ENCODE assay signal across 9 mouse cellular contexts in genomic region chr7:131800416-131801045, GRCm38 (mm10).
A peak's percentile ranks its signal among the peaks of the same experiment; 100 is the strongest.
DNase-seq lines count a peak whose midpoint lies in the region; ATAC-seq and TF ChIP-seq lines count a peak whose summit lies in the region.
"Had no signal": no experiment of that assay in that cellular context is flagged by ENCODE, and none has a peak within 500 bp of the region (broad histone marks: within the 10 kb centered on the region; RNA-seq: fewer than 3 reads in every experiment).

No protein-coding gene starts in this region.

- TF ChIP-seq POLR2A in testis, adult 2 months (IDR thresholded peaks at IDR 0.05; ENCODE audit: control insufficient read depth, low read depth, low read length): no peak

- no peaks in the 10 kb centered on the region for H3K9me3 ChIP-seq in limb, embryonic 12.5 days
- H3K9me3 ChIP-seq: embryonic facial prominence, embryonic 15.5 days had no signal

- no peaks in the 10 kb centered on the region for H3K4me1 ChIP-seq in testis, adult 2 months (ENCODE audit: control insufficient read depth, insufficient read depth, low read length)
- H3K4me1 ChIP-seq in limb, embryonic 12.5 days (replicated peaks): peaks cover 13% of the 10 kb centered on the region
- H3K4me1 ChIP-seq: embryonic facial prominence, embryonic 15.5 days had no signal

- ATAC-seq in limb, embryonic 12.5 days (ENCODE audit: insufficient number of reproducible peaks, insufficient read depth, low FRiP score, low TSS enrichment, low read depth): 0 out of 2 replicates have a peak, but pooled peaks have one; percentile 42
- no peak for ATAC-seq in erythroid progenitor cell, adult 5-6 weeks (replicated peaks; ENCODE audit: low FRiP score, poor library complexity, severe bottlenecking)

- no peaks in the 10 kb centered on the region for H3K27me3 ChIP-seq in testis, adult 2 months (ENCODE audit: control insufficient read depth, insufficient read depth, low read length)
- H3K27me3 ChIP-seq in limb, embryonic 12.5 days: peaks cover 24% of the 10 kb centered on the region

- no peak overlapping the region for H3K9ac ChIP-seq in limb, embryonic 12.5 days (replicated peaks)
- H3K9ac ChIP-seq: embryonic facial prominence, embryonic 15.5 days had no signal

- H3K4me2 ChIP-seq in limb, embryonic 12.5 days: no peak overlapping the region
- H3K4me2 ChIP-seq: embryonic facial prominence, embryonic 15.5 days had no signal

- peak; percentile 19 to 66 for DNase-seq in cerebellum, postnatal 14 days
- DNase-seq in cerebellum, adult 11-12 months: no peak
- DNase-seq in testis, postnatal 14 days (ENCODE audit: low spot score): no peak
- peak; percentile 67 for DNase-seq in thymus, postnatal 4 days
- DNase-seq in cerebellum, adult 8-10 months: no peak

- H3K36me3 ChIP-seq in testis, adult 2 months (ENCODE audit: control insufficient read depth, insufficient read depth, low read length): no peaks in the 10 kb centered on the region
- H3K36me3 ChIP-seq in limb, embryonic 12.5 days: no peaks in the 10 kb centered on the region
- H3K36me3 ChIP-seq: embryonic facial prominence, embryonic 15.5 days had no signal

- peak; percentile 57; the same call in 1 of the 2 replicates for TF ChIP-seq CTCF in testis, adult 2 months (IDR thresholded peaks at IDR 0.05; ENCODE audit: control insufficient read depth, insufficient read depth, insufficient replicate concordance, low read depth, low read length)

- WGBS in limb, embryonic 12.5 days: 12% methylated on average over 6 of the region's 6 CpGs

- no peak overlapping the region for H3K27ac ChIP-seq in testis, adult 2 months (ENCODE audit: control insufficient read depth, insufficient read depth, low read depth, low read length)
- no peak overlapping the region for H3K27ac ChIP-seq in limb, embryonic 12.5 days
- H3K27ac ChIP-seq: embryonic facial prominence, embryonic 15.5 days had no signal

- H3K4me3 ChIP-seq in testis, adult 2 months (ENCODE audit: control insufficient read depth, low read depth, low read length): no peak overlapping the region
- H3K4me3 ChIP-seq in limb, embryonic 12.5 days (replicated peaks): no peak overlapping the region
- H3K4me3 ChIP-seq: embryonic facial prominence, embryonic 15.5 days had no signal

Comparison
In these comparisons a context has a peak if more than half of its experiments do, and no peak if none do; other contexts are left out.
1. DNase-seq: peak in cerebellum, postnatal 14 days (2 of 2) and thymus, postnatal 4 days (single experiment); none in cerebellum, adult 11-12 months (single experiment), testis, postnatal 14 days (single experiment) and cerebellum, adult 8-10 months (single experiment).